Mouse (Mus musculus): ENCODE measurements around the gene Hyls1.

DNA sequence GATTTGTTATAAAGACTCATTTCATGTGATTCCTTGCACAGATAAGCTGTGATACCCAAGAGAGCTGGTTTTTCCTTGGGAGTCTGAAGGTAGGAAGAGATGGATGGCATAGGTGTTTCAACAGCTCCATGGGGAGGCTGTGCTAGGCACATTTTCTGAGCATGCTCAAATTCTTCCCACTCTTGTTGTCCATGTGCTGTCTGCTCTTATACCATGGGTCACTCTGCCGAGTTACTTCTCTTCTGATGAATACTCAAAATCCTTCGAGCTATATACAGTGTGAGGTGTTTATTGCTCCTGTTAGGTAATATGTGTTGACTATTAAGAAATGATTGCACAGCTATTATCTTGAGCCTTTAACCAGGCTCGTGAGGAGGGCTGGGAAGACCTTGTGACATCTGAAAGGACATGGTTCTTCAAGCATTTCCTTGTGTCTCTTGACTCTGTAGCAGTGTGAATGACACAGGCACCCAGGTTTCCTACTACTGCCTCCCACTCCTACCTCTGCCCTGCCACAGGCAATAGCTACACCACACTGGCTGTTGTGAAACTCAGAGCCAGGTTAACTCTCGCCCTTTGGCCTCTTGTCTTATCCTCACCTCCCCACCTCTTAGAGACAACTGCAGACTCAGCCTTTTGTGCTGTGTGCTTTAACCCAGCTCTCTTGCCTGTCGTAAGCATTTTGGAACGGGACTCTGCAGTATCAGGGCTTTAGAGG lies 49.4 kb downstream of the Hyls1 start:
- TF ChIP-seq UBTF (IDR thresholded peaks at IDR 0.05; ENCODE audit: borderline replicate concordance, insufficient read depth, low read depth, low read length) (no peak), CTCF (IDR thresholded peaks at IDR 0.05 in 2 of 3, conservative IDR thresholded peaks at IDR 0.05 in 1 of 3; ENCODE audit: control insufficient read depth in 1 of 3, insufficient read depth in 1 of 3, low read depth in 2 of 3, low read length in 3 of 3, poor library complexity in 1 of 3, severe bottlenecking in 1 of 3) (no peak), USF1 (IDR thresholded peaks at IDR 0.05; ENCODE audit: low read depth, low read length) (no peak), TBP (IDR thresholded peaks at IDR 0.05; ENCODE audit: low read depth, low read length) (no peak), POLR2A (IDR thresholded peaks at IDR 0.05; ENCODE audit: control insufficient read depth in 1 of 2, insufficient read depth in 1 of 2, low read depth in 1 of 2, low read length in 2 of 2, poor library complexity in 1 of 2) (no peak), USF2 (IDR thresholded peaks at IDR 0.05; ENCODE audit: borderline replicate concordance in 1 of 2, insufficient read depth in 1 of 2, low read depth in 1 of 2, low read length in 2 of 2) (no peak), TAL1 (IDR thresholded peaks at IDR 0.05; ENCODE audit: low read length) (no peak), HCFC1 (IDR thresholded peaks at IDR 0.05; ENCODE audit: low read depth, low read length) (no peak), ELF1 (IDR thresholded peaks at IDR 0.05; ENCODE audit: low read depth, low read length) (no peak), ZC3H11A (IDR thresholded peaks at IDR 0.05; ENCODE audit: low read depth, low read length) (no peak), MYC (IDR thresholded peaks at IDR 0.05; ENCODE audit: low read depth, low read length) (no peak), MAX (IDR thresholded peaks at IDR 0.05; ENCODE audit: low read length) (no peak)
